Mouse (Mus musculus) hindbrain, embryonic 14.5 days (tissue): ENCODE measurements around the gene Shbg. TPM values are rescaled to one million over a fixed set of nuclear protein-coding genes. Genes with fewer than 3 reads are reported as not detected.
"Not testable (repeated sequence)": the region's sequence is repeated elsewhere in the genome, so short reads cannot be mapped to it uniquely, and the experiment has no call there.

Experiments
- ATAC-seq: fragments of 200-750 bp; cut with Nextera tagmentation; 2 replicates; pipeline ENCODE4 v1.8.0; 2017; ENCODE audit warnings: moderate number of reproducible peaks, mild to moderate bottlenecking, moderate TSS enrichment, moderate library complexity; ENCODE audit not compliant: low FRiP score
- DNase-seq: peaks from one replicate; pipeline ENCODE4 v3.0.0-alpha.2; 2015; ENCODE audit warnings: low spot score
- H3K27ac ChIP-seq: fragments of 300-500 bp; sonication (generic); 2 replicates; pipeline ENCODE4 v1.5.1; 2014; ENCODE audit warnings: mild to moderate bottlenecking, moderate library complexity
- H3K27me3 ChIP-seq: fragments of 300-500 bp; sonication (generic); 2 replicates; pipeline ENCODE4 v1.6.1; 2014; ENCODE audit warnings: mild to moderate bottlenecking, low read length, mixed read lengths; ENCODE audit not compliant: control insufficient read depth, insufficient read depth
- H3K36me3 ChIP-seq: fragments of 300-500 bp; sonication (generic); replicated peaks from 2 replicates; pipeline ENCODE4 v1.6.1; 2014; ENCODE audit not compliant: control insufficient read depth, insufficient read depth
- H3K4me1 ChIP-seq: fragments of 300-500 bp; sonication (generic); replicated peaks from 2 replicates; pipeline ENCODE4 v1.6.1; 2014; ENCODE audit warnings: antibody characterized with exemption, low read length, mixed read lengths; ENCODE audit not compliant: control insufficient read depth, insufficient read depth
- H3K4me2 ChIP-seq: fragments of 300-500 bp; sonication (generic); replicated peaks from 2 replicates; pipeline ENCODE4 v1.6.1; 2014; ENCODE audit warnings: mild to moderate bottlenecking, moderate library complexity
- H3K4me3 ChIP-seq: fragments of 300-500 bp; sonication (generic); replicated peaks from 2 replicates; pipeline ENCODE4 v1.5.1; 2014; ENCODE audit warnings: mild to moderate bottlenecking, low read length
- H3K9ac ChIP-seq: fragments of 300-500 bp; sonication (generic); 2 replicates; pipeline ENCODE4 v1.6.1; 2014
- H3K9me3 ChIP-seq: fragments of 300-500 bp; sonication (generic); 2 replicates; pipeline ENCODE4 v1.6.1; 2016; ENCODE audit warnings: low read length; ENCODE audit not compliant: control insufficient read depth
- WGBS: fragments of 180-500 bp; shearing (Covaris S2); extraction: QIAGEN DNeasy Blood & Tissue Kit; methylation state at CpG from one replicate; pipeline ENCODE4 v1.1.7; 2014; 5-methylcytosine and 5-hydroxymethylcytosine counted together
- polyA plus RNA-seq: library from polyadenylated mRNA; unstranded; fragments of >200 nt; fragmentation: Nextera tagmentation; extraction: Ambion mirVana; gene quantifications from 2 replicates; pipeline ENCODE4 v1.2.1, GENCODE M21; 2014

Gene Shbg
- polyA plus RNA-seq, 1 experiment from 2014 or later, result not detected

DNA sequence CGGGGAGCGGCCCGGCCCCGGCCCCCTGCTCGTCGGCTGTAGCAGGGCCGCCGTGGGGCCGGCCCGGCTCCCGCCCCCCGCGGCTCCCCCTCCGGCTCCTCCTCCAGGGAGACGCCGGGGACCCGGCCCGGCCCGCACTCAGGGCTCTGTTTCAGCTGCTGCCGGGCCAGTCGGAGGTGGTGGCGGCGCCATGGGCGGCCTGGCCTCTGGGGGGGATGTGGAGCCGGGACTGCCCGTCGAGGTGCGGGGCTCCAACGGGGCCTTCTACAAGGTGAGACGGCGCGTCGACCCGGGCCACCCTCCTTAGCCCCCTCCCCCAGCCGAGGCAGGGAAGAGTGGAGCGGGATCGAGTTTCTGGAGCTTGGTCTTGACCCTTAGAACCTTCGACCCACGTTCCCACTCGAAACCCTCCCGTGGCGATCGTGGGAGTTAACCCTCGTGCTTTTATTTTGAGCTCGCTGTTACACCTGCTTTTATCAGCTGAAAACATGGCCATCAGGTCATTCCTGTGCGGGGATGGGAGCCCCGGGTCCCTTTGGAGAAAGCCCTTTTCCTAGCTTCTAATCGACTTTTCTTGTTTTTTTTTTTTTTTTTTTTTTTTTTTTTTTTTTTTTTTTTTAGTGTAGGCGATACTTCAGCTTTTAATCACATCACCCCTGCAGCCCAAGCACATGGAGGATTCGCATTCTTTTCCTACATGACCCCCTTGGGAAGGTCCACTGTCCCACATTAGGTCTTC lies 15.6 kb upstream of the Shbg start:
- Histone ChIP-seq H3K4me2 (peak overlapping the region; percentile 62), H3K27ac (peak overlapping the region; percentile 93), H3K9ac (peak overlapping the region; percentile 97), H3K4me3 (peak overlapping the region; percentile 94), H3K9me3 (no peaks in the 10 kb centered on the region), H3K4me1 (peaks cover 29% of the 10 kb centered on the region), H3K27me3 (no peaks in the 10 kb centered on the region), H3K36me3 (peaks cover 13% of the 10 kb centered on the region; the same call in 1 of the 2 replicates)
- DNase-seq (no peak), ATAC-seq (peak; percentile 43)
- 1% methylated on average over 46 of the region's 50 CpGs for WGBS

DNA sequence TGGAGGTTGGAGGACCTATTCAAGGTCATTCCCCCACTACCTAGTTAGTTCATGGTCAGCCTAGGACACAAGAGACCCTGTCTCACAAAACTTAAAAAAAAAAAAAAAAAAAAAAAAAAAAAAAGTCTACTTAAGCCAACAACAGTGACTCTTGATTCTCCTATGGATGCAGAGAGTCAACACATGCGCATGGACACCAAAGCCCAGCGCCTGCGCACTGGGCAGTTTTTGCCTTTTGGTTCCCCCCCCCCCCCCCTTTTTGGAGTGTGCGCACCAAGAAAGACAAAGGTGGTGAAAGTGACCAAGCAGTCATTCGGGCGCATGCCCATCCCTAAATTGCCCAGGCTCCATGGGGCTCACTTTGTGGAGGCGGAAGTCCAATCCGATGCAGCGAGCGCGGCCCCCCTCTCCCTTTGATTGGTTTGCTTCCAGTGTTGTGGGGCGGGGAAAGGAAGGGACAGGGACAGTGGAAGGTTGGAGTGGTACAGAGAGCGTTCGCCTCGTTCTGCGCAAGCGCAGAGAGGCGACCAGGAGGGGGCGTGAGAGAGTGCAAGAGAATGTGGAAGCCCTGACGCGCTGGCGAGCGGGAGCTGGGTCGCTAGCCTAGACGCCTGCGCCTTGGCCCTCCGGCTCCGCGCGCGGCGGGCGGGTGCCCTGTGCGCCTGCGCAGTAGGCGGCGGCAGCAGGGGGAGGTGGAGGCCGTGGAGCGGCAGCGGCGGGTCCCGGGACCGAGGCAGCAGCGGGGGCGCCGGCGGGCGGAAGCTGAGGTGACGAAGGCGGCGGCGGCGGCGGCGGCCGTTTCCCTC lies 14.8 kb upstream of the Shbg start, which contains the start of gene Fxr2:
TSS of gene Fxr2 (plus strand) at position 707 of the 806 bp plus-strand sequence.
- ATAC-seq (peak; percentile 99), DNase-seq (peak; percentile 100)
- peak within 1 kb of the TSS; percentile 94 for H3K4me3 ChIP-seq
- H3K27me3 ChIP-seq, result no peaks in the 10 kb centered on the region
- under 1% methylated on average over 44 of the region's 56 CpGs for WGBS
- peak within 1 kb of the TSS; percentile 97 for H3K9ac ChIP-seq
- peaks cover 29% of the 10 kb centered on the region for H3K4me1 ChIP-seq
- H3K4me2 ChIP-seq, result peak within 1 kb of the TSS; percentile 62
- peak within 1 kb of the TSS; percentile 93 for H3K27ac ChIP-seq
- peaks cover 7% of the 10 kb centered on the region; the same call in 1 of the 2 replicates for H3K36me3 ChIP-seq
- H3K9me3 ChIP-seq, result no peaks in the 10 kb centered on the region

DNA sequence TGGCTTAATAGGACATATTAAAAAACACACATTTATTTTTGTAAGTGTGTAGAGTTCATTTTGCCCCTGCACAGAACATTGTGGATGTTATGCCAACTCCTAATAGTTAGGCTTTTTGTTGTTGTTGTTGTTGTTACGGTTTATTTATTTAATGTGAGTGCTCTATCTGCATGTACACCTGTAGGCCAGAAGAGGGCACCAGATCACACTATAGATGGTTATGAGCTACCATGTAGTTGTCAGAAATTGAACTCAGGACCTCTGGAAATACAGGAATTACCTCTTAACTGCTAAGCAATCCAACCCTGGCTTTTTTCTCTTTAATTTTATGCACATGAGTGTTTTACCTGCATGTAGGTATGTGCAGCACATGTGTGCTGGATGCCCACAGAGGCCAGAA lies 12.1 kb upstream of the Shbg start:
- WGBS, result 67% methylated on average over 1 of the region's 1 CpGs
- H3K4me1 ChIP-seq, result peaks cover 11% of the 10 kb centered on the region
- H3K4me3 ChIP-seq, result no peak overlapping the region
- no peaks in the 10 kb centered on the region for H3K27me3 ChIP-seq
- no peak for ATAC-seq
- no peak overlapping the region for H3K4me2 ChIP-seq
- no peak overlapping the region for H3K9ac ChIP-seq
- no peak overlapping the region for H3K27ac ChIP-seq
- H3K36me3 ChIP-seq, result no peaks in the 10 kb centered on the region
- no peaks in the 10 kb centered on the region for H3K9me3 ChIP-seq
- no peak for DNase-seq

DNA sequence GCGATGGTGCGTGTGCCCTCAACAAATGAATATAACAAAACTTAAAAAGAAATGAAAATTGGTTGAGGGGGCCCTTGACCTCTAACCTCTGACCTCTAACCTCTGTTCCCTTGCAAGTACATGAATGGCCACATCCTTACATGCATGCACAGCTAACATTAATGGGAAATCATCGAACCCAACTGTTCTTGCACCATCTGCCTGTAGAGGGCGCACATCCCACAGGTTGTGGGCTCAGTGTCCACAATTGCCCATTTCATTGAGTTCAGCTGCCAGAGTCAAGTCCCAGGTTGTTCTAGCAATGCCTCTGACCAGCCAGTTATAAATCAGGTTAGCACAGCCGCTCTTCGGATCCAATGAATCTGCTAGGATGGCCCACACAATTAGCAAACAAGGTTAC lies 10.6 kb upstream of the Shbg start:
- Histone ChIP-seq H3K27ac (no peak overlapping the region), H3K4me1 (0 out of 2 replicates have a peak, but pooled peaks cover under 1% of the 10 kb centered on the region), H3K4me3 (no peak overlapping the region), H3K9ac (no peak overlapping the region), H3K4me2 (no peak overlapping the region), H3K27me3 (no peaks in the 10 kb centered on the region), H3K36me3 (no peaks in the 10 kb centered on the region), H3K9me3 (no peaks in the 10 kb centered on the region)
- ATAC-seq (no peak), DNase-seq (peak; percentile 84)
- 35% methylated on average over 6 of the region's 6 CpGs for WGBS

DNA sequence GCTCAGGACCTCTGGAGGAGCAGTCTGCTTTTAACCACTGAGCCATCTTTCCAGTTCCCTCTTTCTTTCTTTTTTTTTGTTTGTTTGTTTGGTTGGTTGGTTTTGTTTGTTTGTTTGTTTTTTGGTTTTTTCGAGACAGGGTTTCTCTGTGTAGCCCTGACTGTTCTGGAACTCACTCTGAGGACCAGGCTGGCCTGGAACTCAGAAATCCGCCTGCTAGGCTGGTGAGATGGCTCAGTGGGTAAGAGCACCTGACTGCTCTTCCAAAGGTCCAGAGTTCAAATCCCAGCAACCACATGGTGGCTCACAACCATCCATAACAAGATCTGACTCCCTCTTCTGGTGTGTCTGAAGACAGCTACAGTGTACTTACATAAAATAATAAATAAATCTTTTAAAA lies 6.6 kb upstream of the Shbg start:
- H3K27me3 ChIP-seq, ATAC-seq, H3K36me3 ChIP-seq, H3K9ac ChIP-seq, H3K4me2 ChIP-seq, DNase-seq, H3K4me3 ChIP-seq, H3K27ac ChIP-seq, H3K9me3 ChIP-seq: not testable (repeated sequence)
- peaks cover 17% of the 10 kb centered on the region; the same call in 1 of the 2 replicates for H3K4me1 ChIP-seq
- 91% methylated on average over 2 of the region's 2 CpGs for WGBS

DNA sequence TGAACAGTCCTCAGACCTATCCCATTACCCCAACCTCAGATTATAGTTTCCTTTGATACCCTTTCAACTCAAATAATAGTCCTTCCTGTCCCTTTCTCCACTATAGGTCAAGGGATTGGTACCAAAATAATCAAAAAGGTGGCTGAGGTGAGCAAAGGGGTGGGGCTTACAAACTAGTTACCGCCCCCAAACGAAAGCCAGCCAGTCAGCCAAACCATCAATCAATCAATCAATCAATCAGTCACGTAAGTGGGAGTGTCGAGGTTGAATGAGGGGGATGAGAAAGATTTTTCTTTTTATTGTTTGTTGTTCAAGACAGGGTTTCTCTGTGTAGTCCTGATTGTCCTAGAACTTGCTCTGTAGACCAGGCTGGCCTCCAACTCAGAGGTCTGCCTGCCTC lies 5.3 kb upstream of the Shbg start:
- no peak for ATAC-seq
- no peak overlapping the region for H3K27ac ChIP-seq

DNA sequence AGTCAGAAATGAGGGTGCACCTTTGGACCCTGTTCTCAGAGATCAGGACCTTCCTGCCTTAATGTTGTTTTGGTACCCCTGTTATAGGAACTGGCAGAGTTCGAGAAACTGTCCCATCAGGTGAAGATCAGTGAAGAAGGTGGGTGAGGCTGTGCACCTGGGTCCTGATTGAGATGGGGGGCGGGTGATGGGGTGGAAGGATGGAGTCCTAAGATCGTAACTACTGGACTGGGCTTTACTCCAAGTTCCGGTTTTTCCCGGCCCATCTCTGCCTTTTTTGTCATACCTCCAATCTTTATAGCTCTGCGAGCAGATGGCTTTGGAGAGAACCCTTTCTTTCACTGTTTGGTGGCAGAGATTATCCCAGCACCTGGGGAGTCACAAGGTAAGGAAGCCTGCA lies 4.7 kb upstream of the Shbg start:
- Histone ChIP-seq H3K9ac (peak overlapping the region; percentile 74), H3K4me2 (peak overlapping the region; percentile 77), H3K4me1 (peaks cover 17% of the 10 kb centered on the region; the same call in 1 of the 2 replicates), H3K9me3 (no peaks in the 10 kb centered on the region), H3K27ac (peak overlapping the region; percentile 75), H3K27me3 (no peaks in the 10 kb centered on the region), H3K4me3 (peak overlapping the region; percentile 52), H3K36me3 (no peaks in the 10 kb centered on the region)
- WGBS, result 56% methylated on average over 6 of the region's 6 CpGs
- DNase-seq (no peak), ATAC-seq (no peak)

More for the DNA sequence above, 5.3 kb upstream of the Shbg start:
- Histone ChIP-seq H3K36me3 (no peaks in the 10 kb centered on the region), H3K4me3 (peak overlapping the region; percentile 52), H3K27me3 (no peaks in the 10 kb centered on the region), H3K9me3 (no peaks in the 10 kb centered on the region), H3K4me1 (peaks cover 17% of the 10 kb centered on the region; the same call in 1 of the 2 replicates), H3K9ac (peak overlapping the region; percentile 74; the same call in 1 of the 2 replicates), H3K4me2 (peak overlapping the region; percentile 77)
- WGBS, result 55% methylated on average over 4 of the region's 4 CpGs
- DNase-seq, result no peak

DNA sequence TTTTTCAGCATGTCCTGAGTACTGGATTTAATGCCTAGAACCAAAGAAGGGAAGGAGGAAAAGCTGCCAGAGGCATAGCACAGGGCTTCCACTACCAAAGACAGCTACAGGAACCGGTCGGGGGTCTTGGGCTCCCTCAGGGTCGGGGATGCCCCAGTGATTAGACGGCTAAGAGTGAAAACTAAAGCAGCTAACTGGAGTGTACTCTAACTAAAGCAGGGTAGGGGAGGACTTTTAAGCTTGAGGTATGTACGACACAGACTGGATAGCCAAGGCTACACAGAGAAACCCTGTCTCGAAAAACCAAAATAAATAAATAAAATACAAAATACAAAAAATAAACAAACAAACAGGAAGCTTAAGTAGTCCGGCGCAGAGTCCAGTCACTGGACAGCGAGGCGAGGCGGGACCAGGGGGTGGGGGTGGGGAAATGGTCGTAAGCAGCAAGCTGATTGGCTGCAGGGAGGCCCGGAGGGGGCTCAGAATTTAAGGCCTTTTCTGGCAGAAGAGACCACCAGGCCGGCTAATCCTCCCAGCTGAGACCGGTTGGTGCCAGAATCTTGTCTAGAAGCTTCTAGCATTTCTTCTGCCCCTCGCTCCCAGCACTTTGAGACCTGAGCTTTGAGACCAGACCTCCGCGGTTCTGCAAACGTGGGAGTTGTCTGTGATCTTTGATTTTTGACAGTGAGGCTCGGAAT lies 4.0 kb upstream of the Shbg start, which contains the start of gene Sat2:
TSS of gene Sat2 (plus strand) at position 454 of the 698 bp plus-strand sequence.
- ATAC-seq (peak; percentile 84; the same call in 1 of the 2 replicates), DNase-seq (peak; percentile 83)
- WGBS, result under 1% methylated on average over 20 of the region's 20 CpGs
- Histone ChIP-seq H3K4me1 (peaks cover 17% of the 10 kb centered on the region; the same call in 1 of the 2 replicates), H3K36me3 (no peaks in the 10 kb centered on the region), H3K27me3 (no peaks in the 10 kb centered on the region), H3K27ac (peak within 1 kb of the TSS; percentile 75), H3K4me3 (peak within 1 kb of the TSS; percentile 52), H3K4me2 (peak within 1 kb of the TSS; percentile 77), H3K9ac (peak within 1 kb of the TSS; percentile 74), H3K9me3 (no peaks in the 10 kb centered on the region)
